Mouse (Mus musculus): ENCODE data around the gene Gtf2i. TPM values are rescaled to one million over a fixed set of nuclear protein-coding genes. Genes with fewer than 3 reads are reported as not detected.
"Not testable (repeated sequence)": the region's sequence is repeated elsewhere in the genome, so short reads cannot be mapped to it uniquely, and the experiment has no call there.

Gene Gtf2i
- polyA plus RNA-seq, 1 experiment from 2014 or later, result 200 TPM

DNA sequence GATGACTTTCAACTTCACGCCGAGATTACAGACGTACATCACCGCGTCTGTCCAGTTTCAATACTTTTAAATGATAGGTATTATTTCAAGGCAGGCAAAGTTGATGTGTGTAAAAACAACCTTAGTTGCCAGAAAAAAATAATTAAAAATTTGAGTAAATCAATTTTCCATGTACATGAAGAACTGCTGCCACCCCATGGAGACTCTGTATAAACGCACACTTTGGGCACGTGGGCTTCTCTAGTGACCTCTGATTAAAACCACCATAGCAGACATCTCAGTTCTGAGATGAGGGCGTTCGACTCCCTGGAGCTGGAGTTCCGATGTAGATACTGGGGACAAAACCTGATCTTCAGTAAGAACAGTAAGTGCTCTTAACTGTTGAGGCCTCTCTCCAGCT is 26.8 kb upstream of the Gtf2i start:
- H3K4me3 ChIP-seq, result no peak overlapping the region
- no peaks in the 10 kb centered on the region for H3K27me3 ChIP-seq (replicated peaks; ENCODE audit: low read depth, poor library complexity, severe bottlenecking)
- peaks cover 8% of the 10 kb centered on the region for H3K4me1 ChIP-seq
- DNase-seq (ENCODE audit: low spot score), result no peak
- 75% methylated on average over 10 of the region's 10 CpGs for WGBS
- no peaks in the 10 kb centered on the region for H3K9me3 ChIP-seq
- H3K36me3 ChIP-seq (replicated peaks), result no peaks in the 10 kb centered on the region
- H3K27ac ChIP-seq (replicated peaks), result no peak overlapping the region

DNA sequence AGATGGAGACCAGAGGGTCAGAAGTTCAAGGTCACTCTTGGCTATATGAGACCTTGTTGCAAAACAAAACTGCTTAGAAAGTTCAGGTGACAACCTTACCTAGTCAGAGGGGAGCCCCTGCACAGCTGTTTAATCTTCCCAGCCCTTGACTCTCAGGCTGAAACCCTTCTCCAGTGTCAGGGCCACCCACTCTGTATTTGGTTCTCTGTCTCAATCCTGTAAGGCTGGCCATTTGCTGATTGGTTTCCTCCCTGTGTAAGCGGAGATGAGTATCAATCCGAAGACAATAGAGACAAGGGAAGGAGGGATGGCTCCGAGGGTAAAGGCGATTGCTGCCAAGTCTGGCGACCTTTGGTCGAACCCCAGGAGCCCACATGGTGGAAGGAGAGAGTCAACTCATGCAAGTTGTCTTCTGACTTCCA is 25.6 kb upstream of the Gtf2i start:
- 27% methylated on average over 6 of the region's 6 CpGs for WGBS
- Histone ChIP-seq H3K27ac (replicated peaks) (0 out of 2 replicates have a peak overlapping the region, but pooled peaks have one; percentile 19), H3K36me3 (replicated peaks) (no peaks in the 10 kb centered on the region), H3K4me3 (no peak overlapping the region), H3K9me3 (no peaks in the 10 kb centered on the region), H3K4me1 (peaks cover 8% of the 10 kb centered on the region), H3K27me3 (replicated peaks; ENCODE audit: low read depth, poor library complexity, severe bottlenecking) (no peaks in the 10 kb centered on the region)
- no peak for DNase-seq (ENCODE audit: low spot score)

DNA sequence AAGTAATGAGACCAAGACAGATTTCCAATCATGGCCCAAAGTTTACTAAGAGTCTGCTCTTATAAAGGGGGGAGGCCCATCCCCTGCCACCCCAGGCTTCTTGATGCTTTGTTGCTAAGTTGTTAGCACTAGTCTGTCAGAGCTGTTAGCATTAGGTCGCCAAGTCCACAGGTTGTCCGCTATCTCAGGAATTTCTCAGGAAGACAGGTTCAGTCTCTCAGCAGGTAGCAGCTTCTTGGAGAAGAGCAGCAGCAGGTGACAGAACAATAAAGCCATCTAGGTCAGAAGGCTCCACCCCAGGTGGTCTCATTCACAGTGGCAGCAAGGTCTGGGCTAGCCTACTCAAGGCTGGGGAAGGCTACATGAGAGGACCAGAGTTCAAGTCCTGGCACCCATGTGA is 22.5 kb upstream of the Gtf2i start:
- H3K27ac ChIP-seq (replicated peaks); DNase-seq (ENCODE audit: low spot score); H3K4me3 ChIP-seq; H3K36me3 ChIP-seq (replicated peaks); H3K9me3 ChIP-seq; H3K27me3 ChIP-seq (replicated peaks; ENCODE audit: low read depth, poor library complexity, severe bottlenecking): not testable (repeated sequence)
- H3K4me1 ChIP-seq, result peaks cover 16% of the 10 kb centered on the region
- WGBS, result 69% methylated on average over 2 of the region's 2 CpGs

DNA sequence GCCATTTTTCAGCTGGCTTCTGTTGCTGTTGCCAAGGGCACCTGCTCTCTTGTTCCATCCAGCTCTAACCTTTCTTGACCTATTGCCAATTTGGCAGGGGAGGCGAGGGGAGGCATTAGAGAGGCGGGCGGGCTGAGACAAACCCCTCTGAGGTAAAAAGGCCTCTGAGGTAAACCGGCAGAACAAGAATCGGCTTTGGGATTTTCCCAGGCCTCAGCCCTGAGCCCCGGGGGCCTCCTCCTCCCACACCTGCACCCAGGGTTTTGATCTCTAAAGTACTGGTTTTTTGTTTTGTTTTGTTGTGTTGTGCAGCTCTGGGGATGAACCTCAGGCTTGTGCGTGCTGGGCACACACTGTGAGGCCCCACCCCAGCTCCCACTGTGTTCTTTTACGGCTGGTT is 18.2 kb upstream of the Gtf2i start:
- no peaks in the 10 kb centered on the region for H3K36me3 ChIP-seq (replicated peaks)
- H3K9me3 ChIP-seq, result no peaks in the 10 kb centered on the region
- peaks cover 8% of the 10 kb centered on the region for H3K4me1 ChIP-seq
- WGBS, result 37% methylated on average over 8 of the region's 8 CpGs
- peak overlapping the region; percentile 60 for H3K27ac ChIP-seq (replicated peaks)
- H3K4me3 ChIP-seq, result no peak overlapping the region
- H3K27me3 ChIP-seq (replicated peaks; ENCODE audit: low read depth, poor library complexity, severe bottlenecking), result no peaks in the 10 kb centered on the region
- DNase-seq (ENCODE audit: low spot score), result peak; percentile 64

DNA sequence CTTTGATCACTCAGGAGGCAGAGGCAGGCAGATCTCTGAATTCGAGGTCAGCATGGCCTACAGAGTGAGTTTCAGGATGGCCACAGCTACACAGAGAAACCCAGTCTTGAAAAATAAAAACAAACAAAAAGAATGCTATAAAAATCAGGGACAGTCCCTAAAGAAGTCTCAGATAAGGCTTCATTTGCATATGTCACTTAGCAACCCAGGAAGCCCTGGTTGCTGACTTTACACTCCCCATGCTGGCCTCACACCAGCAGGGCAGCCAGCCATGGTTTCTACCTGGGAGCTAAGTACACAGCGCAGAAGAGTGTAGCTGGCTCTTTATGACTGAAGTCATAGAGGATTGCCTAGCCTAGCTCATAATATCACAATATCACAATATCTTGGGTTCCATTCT is 15.5 kb upstream of the Gtf2i start:
- Histone ChIP-seq H3K27ac (replicated peaks) (no peak overlapping the region), H3K4me3 (no peak overlapping the region), H3K27me3 (replicated peaks; ENCODE audit: low read depth, poor library complexity, severe bottlenecking) (no peaks in the 10 kb centered on the region), H3K9me3 (no peaks in the 10 kb centered on the region), H3K4me1 (peaks cover 16% of the 10 kb centered on the region), H3K36me3 (replicated peaks) (no peaks in the 10 kb centered on the region)
- WGBS, result 88% methylated on average over 2 of the region's 2 CpGs
- no peak for DNase-seq (ENCODE audit: low spot score)

DNA sequence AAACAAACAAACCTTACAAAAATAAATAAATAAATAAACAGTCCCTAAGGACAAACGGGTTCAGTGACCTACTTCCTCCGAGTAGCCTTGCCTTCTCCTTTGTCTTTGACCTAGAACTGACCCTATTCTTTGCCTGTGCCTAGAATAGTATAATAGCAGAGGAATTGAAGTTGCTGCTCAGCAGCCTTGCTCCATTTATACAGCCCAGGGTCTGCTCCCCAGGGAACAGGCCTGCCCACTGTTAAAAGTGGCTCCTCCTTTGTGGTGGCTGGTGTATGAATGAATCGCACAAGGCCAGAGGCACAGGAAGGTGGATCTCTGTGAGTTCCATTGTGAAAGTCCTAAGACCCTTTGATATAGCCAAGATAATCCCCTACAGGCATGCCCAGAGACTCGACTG is 14.8 kb upstream of the Gtf2i start:
- Histone ChIP-seq H3K9me3 (no peaks in the 10 kb centered on the region), H3K4me1 (peaks cover 18% of the 10 kb centered on the region), H3K27ac (replicated peaks) (no peak overlapping the region), H3K27me3 (replicated peaks; ENCODE audit: low read depth, poor library complexity, severe bottlenecking) (no peaks in the 10 kb centered on the region), H3K4me3 (no peak overlapping the region), H3K36me3 (replicated peaks) (no peaks in the 10 kb centered on the region)
- no peak for DNase-seq (ENCODE audit: low spot score)
- 50% methylated on average over 4 of the region's 4 CpGs for WGBS

DNA sequence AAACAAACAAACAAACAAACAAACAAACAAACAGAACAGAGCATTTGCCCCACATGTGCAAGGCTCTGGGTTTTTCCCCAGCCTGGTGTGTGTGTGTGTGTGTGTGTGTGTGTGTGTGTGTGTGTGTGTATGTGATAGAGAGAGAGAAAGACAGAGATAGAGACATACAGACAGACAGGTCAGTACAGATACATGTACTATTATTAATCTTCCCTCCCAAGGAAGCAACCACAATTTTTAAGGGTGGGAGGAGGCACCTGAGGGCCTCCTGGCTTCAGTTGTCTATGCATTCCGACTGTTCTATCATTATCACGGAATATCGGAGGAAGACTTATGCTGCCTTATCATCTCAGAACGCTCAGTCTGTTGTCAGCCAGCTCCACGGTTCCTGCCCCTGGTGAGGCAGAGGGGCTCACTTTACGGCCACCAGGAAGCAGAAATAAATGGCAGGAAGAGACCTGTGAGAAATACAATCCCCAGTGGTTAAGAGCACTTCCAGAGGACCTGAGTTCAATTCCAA is 14.0 kb upstream of the Gtf2i start:
- no peaks in the 10 kb centered on the region for H3K36me3 ChIP-seq (replicated peaks)
- no peak for DNase-seq (ENCODE audit: low spot score)
- 86% methylated on average over 6 of the region's 6 CpGs for WGBS

DNA sequence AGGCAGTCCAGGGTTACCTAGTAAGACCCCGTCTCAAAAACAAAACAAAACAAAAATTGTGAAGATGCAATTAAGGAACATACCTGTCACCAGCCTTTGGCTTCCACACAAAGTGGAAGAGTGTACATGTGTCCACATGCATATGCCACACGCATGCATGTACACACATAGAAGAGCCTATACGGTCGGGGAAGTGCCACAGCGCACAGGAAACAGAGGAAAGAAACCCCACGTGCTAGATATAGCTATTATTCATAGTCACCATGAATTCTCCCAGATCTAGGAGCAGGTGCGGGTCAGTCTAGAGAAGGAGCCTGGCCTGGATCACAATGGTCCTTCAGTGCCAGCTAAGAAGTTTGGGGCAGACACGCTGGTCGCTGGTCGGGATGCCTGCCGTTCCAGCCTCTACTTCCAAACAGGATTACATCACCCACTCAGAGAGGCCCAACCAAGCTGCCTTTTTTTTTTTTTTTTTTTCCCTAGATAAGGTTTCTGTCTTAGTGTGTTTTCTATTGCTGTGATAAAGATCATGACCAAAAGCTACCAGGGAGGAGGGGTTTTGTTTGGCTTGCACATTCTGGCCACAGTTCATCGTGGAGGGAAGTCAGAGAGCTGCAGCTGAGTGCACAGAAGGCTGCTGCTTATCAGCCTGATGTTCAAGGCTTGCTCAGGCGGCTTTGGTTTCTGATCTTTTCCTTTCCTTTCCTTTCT is 11.5 kb upstream of the Gtf2i start:
- peaks cover 32% of the 10 kb centered on the region for H3K4me1 ChIP-seq
- 76% methylated on average over 13 of the region's 13 CpGs for WGBS

More for the DNA sequence above, 14.0 kb upstream of the Gtf2i start:
- H3K9me3 ChIP-seq, result no peaks in the 10 kb centered on the region
- H3K4me3 ChIP-seq, result no peak overlapping the region
- peaks cover 24% of the 10 kb centered on the region for H3K4me1 ChIP-seq
- H3K27ac ChIP-seq (replicated peaks), result no peak overlapping the region
- no peaks in the 10 kb centered on the region for H3K27me3 ChIP-seq (replicated peaks; ENCODE audit: low read depth, poor library complexity, severe bottlenecking)

DNA sequence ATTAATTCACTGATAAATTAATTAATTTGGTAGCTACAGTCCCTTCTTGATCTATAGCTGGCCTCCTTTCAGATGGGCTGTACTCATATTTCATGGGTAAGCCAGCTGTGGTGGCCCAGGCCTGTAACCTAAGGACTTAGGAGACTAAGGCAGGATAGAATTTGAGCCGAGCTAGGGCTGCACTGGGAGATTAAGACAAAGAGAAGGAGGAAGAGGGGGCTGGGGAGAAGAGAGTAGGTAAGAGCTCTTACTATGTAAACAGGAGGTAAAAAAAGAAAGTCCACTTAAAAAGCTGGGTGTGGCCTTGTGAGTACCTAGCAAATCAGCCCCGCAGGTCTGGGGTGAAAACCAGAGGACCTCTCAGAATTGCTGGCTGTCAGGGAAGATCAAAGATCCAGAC is 9.3 kb upstream of the Gtf2i start:
- Histone ChIP-seq H3K27ac (replicated peaks) (peak overlapping the region; percentile 45), H3K4me1 (peaks cover 33% of the 10 kb centered on the region), H3K4me3 (no peak overlapping the region), H3K36me3 (replicated peaks) (no peaks in the 10 kb centered on the region), H3K9me3 (no peaks in the 10 kb centered on the region), H3K27me3 (replicated peaks; ENCODE audit: low read depth, poor library complexity, severe bottlenecking) (no peaks in the 10 kb centered on the region)
- peak; percentile 41 for DNase-seq (ENCODE audit: low spot score)
- 17% methylated on average over 2 of the region's 2 CpGs for WGBS

More for the DNA sequence above, 11.5 kb upstream of the Gtf2i start:
- peak overlapping the region; percentile 40; the same call in 1 of the 2 replicates for H3K27ac ChIP-seq (replicated peaks)
- H3K9me3 ChIP-seq, result no peaks in the 10 kb centered on the region
- no peak for DNase-seq (ENCODE audit: low spot score)
- no peaks in the 10 kb centered on the region for H3K36me3 ChIP-seq (replicated peaks)
- no peaks in the 10 kb centered on the region for H3K27me3 ChIP-seq (replicated peaks; ENCODE audit: low read depth, poor library complexity, severe bottlenecking)
- H3K4me3 ChIP-seq, result no peak overlapping the region

DNA sequence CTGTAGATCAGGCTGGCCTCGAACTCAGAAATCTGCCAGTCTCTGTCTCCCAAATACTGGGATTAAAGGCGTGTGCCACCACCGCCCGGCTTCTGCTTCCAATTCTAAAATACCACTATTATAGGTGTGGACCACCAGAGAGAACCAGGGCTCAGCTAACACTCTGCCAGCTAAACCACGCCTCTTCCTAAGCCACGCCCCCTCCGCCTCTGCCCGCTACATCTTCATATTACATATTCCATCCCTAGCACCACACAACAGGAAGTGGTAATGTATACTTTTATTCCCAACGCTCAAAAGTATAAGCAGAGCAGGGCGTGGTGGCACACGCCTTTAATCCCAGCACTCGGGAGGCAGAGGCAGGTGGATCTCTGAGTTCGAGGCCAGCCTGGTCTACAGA is 8.8 kb upstream of the Gtf2i start:
- Histone ChIP-seq H3K36me3 (replicated peaks) (no peaks in the 10 kb centered on the region), H3K27ac (replicated peaks) (no peak overlapping the region), H3K4me3 (no peak overlapping the region), H3K4me1 (peaks cover 38% of the 10 kb centered on the region), H3K27me3 (replicated peaks; ENCODE audit: low read depth, poor library complexity, severe bottlenecking) (no peaks in the 10 kb centered on the region), H3K9me3 (no peaks in the 10 kb centered on the region)
- WGBS, result 90% methylated on average over 13 of the region's 13 CpGs
- DNase-seq (ENCODE audit: low spot score), result no peak

DNA sequence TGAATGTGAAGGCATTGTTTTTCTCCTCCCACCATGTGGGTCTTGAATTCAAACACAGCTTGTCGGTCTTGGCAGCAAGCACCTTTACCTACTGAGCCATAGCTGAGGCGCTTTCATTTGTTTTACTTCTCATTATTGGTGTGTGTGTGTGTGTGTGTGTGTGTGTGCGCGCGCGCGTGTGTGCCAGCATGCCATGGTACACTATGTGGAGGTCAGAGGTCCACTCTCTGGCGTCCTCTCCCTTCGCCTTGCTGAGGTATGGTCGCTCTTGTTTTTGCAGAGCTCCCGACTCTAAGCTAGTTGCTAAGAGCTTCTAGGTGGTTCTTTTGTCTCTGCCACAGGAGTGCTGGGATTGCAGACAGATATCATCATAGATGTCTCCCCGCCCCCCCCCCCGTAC is 7.8 kb upstream of the Gtf2i start:
- Histone ChIP-seq H3K4me3 (no peak overlapping the region), H3K27ac (replicated peaks) (peak overlapping the region; percentile 71), H3K36me3 (replicated peaks) (no peaks in the 10 kb centered on the region), H3K27me3 (replicated peaks; ENCODE audit: low read depth, poor library complexity, severe bottlenecking) (no peaks in the 10 kb centered on the region), H3K4me1 (peaks cover 40% of the 10 kb centered on the region), H3K9me3 (no peaks in the 10 kb centered on the region)
- 81% methylated on average over 13 of the region's 13 CpGs for WGBS
- no peak for DNase-seq (ENCODE audit: low spot score)

DNA sequence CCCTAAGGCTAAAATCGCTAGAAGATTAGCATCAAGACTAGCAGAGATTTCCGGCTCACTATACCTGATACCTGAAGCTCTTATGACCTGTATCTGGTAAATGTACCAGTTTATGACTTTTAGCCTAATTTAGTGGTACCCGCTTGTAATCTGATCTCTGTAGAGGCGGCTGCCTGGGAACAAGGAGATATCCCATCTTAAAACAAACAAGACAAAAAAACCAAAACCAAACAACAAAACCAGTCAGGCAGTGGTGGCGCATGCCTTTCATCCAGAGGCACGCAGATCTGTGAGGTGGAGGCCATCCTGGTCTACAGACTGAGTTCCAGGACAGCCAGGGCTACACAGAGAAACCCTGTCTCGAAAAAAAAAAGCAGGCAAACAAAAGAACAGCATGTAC is 7.1 kb upstream of the Gtf2i start:
- Histone ChIP-seq H3K36me3 (replicated peaks) (no peaks in the 10 kb centered on the region), H3K27ac (replicated peaks) (peak overlapping the region; percentile 71), H3K9me3 (no peaks in the 10 kb centered on the region), H3K4me1 (peaks cover 45% of the 10 kb centered on the region), H3K27me3 (replicated peaks; ENCODE audit: low read depth, poor library complexity, severe bottlenecking) (no peaks in the 10 kb centered on the region), H3K4me3 (no peak overlapping the region)
- no peak for DNase-seq (ENCODE audit: low spot score)
- 66% methylated on average over 7 of the region's 7 CpGs for WGBS

DNA sequence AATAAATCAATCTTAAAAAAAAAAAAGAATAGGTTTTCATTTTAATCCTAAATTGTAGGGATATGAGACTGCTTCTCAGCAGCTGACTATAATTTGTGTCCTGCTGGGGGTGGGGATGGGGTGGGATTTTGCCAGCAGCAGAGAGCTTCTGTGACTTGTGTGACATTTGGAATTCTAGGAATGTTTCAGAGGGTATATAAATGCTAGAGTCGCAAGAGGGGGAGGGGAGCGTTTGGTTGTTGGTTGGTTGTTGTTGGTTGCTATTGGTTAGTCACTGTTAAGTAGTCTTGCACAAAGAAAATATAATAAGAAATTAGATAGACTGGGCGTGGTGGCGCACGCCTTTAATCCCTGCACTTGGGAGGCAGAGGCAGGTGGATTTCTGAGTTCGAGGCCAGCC is 4.3 kb upstream of the Gtf2i start:
- H3K4me1 ChIP-seq, result peaks cover 42% of the 10 kb centered on the region
- no peaks in the 10 kb centered on the region for H3K9me3 ChIP-seq
- 81% methylated on average over 6 of the region's 6 CpGs for WGBS

More for the DNA sequence above, 4.3 kb upstream of the Gtf2i start:
- Histone ChIP-seq H3K36me3 (replicated peaks) (no peaks in the 10 kb centered on the region), H3K4me3 (no peak overlapping the region), H3K27me3 (replicated peaks; ENCODE audit: low read depth, poor library complexity, severe bottlenecking) (no peaks in the 10 kb centered on the region), H3K27ac (replicated peaks) (no peak overlapping the region)
- no peak for DNase-seq (ENCODE audit: low spot score)
